Mouse (Mus musculus) heart, postnatal 4 days (tissue): ENCODE results near the gene Efcab14. TPM values are rescaled to one million over a fixed set of nuclear protein-coding genes. Genes with fewer than 3 reads are reported as not detected.

Experiments
- DNase-seq: peaks from one replicate; pipeline ENCODE4 v3.0.0; 2021
- total RNA-seq, 2 experiments: library from RNA; stranded (reverse); gene quantifications; 2 replicates each; pipeline ENCODE4 v1.2.3; 2021

The Efcab14 gene
- total RNA-seq = 10 to 100 TPM; 33.4 to 35.2 TPM

DNA sequence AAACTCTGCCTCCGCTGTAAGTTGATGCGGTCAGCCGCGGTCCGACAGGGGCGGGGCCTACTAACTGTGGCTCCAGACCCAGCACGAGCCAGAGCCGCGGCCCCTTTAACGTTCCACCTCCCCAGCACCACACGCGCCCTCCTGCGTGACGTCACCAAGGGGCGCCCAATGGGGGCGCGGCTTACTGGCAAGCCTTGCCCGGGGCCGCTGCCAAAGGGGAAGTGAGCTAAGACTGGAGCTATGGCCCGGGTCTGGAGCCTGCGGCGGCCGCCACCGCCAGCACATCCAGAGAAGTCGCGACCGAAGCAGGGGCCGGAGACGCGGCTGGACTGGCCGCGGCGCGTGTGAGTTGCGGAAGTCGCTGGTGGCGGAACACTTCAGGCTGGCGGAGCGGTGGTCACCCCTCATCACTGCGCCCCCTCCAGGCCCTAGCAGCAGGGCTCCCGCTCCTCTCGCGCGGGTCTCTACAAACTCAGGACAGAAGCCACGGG is at the start of gene Efcab14:
Gene Efcab14 (plus strand): TSS at position 194 of the 491 bp plus-strand sequence.
- peak; percentile 99 for DNase-seq

DNA sequence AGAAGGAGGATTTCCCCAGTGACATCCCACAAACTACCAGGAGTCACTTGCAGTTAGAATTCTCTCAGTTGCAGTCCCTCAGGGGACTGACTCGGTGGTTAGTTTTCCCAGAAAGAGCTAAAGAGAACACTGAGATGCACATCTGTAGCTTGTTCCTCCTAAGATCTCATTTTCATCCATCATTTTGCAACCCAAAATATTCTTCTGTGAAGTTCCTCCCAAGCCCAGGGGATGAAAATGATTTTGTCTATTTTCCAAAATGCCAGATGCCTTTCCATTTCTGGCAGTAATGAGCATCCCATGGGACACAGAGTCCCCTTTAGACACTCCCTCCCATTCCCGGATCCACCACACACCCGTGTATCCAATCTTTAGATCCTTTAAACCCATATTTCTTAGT is 36.1 kb upstream of the Efcab14 start:
- no peak for DNase-seq

GRCm38 (mm10) chr4:115703927-115704505 is 33.5 kb upstream of the Efcab14 start:
- DNase-seq = no peak

DNA sequence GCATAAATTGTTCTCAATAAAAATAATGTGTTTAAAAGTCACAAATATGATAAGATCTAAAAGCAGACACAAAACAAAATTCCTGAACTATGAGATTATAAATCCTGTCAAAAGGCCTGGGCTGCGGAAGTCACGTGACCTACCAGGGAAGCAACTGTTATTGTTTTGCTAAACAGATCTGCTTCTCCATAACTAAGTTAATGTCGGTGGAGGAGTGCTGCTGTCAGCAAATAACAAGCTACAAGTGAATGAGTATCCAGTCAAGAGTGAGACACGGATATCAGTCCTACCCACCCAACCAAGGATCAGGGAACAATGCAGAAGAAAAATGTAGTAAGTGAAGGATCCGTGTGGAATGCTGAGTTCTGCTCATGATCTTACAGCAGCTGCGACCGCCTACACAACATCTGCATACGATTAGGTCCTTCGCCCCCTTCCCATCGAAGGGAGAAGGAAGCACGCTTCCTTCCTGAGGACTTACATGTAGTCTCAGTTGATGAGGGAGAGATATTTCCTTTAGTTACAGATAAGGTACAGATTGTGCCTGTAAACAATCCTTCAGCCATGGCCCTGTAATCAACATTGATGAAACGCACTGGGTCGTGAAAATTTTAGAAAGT is 28.5 kb upstream of the Efcab14 start:
- DNase-seq = peak; percentile 24

DNA sequence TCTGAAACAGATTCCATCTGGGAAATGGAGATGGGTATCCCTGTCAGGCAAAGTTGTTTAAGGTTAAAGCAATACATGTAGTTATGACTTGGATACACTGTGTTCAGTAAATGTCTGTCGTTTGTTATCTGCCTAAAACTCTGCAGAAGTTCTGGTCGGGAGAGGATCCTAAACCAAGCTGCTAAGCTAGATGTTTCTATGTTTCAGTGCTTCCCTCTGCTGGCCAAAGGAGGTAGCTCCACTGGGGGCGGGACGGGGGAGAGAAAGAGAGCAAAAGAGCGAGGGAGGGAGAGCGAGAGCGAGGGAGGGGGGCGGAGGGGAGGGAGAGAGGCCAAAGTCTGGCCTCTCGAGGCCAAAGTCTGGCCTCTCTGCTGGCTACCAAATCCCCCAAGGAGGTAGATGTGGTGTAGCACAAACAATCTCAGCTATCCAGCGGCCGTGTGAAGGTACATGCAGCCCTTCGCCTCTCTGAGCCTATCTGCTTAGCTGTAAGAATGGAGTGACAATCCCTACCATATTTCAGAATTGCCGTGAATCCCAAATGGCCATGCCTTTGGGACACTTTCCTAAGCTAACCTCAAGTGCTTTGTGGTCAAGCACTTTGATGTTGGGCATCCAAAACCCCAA is 27.6 kb upstream of the Efcab14 start:
- DNase-seq = peak; percentile 94

- DNase-seq = peak; percentile 75
These were observed 8.8 kb upstream of the Efcab14 start for GRCm38 (mm10) chr4:115728721-115729120.

DNA sequence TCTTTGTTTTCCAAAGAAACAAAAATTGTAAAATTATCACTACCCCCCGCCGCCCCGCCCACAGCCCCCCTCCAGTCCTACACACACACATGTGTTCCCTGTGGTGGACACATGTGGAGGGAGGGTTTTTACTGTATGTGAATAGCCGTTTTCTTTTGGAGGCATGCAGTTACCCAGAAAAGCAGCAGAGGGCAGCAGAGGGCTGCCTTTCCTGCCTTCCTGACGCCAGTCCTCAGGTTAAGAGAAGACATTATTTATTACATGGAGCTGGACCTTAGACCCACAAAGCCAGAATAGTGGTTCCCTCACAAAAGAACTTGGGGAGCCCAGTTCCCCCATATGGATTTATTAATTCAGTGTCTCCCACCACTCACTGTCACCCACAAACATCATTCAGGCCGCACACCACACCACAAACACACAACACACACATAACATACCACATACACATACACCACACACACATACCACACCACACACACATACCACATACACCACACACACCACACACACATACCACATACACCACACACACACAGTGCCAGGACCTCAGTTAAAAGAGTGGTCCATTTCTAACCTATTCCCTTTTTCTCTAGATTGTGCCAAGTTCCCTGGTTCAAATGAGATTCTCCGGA is 5.8 kb upstream of the Efcab14 start:
- peak; percentile 79 for DNase-seq

DNA sequence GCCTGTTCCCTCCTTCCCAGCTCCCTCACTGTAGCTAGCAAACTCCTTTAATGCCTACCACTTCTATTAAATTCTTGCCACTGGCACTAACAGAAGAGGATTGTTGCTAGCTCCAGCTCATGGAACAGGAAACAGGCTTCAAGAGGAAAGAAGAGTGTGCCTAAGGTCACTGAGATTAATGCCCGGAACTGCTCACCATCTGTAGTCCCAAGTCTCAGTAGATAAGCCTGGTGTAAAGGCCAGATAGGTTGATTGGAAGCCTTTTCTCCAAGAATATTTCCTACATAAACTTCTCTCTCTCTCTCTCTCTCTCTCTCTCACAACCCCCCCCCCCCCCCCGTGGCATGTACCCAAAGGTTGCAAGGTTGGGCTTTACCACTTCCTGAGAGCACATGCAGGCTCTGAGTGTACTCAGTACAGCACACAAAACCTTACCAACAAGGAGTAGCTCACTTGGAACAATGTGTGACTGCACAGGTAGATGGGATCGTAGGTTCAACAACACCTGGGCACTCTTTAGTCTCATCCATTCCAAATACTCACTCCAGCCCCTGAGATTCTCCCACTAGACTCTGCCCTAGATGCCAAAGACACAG is 5.2 kb upstream of the Efcab14 start:
- DNase-seq = no peak

- DNase-seq = no peak
These were observed 3.8 kb upstream of the Efcab14 start for GRCm38 (mm10) chr4:115733746-115734145.

GRCm38 (mm10) chr4:115734867-115735266 is 2.7 kb upstream of the Efcab14 start:
- no peak for DNase-seq

DNA sequence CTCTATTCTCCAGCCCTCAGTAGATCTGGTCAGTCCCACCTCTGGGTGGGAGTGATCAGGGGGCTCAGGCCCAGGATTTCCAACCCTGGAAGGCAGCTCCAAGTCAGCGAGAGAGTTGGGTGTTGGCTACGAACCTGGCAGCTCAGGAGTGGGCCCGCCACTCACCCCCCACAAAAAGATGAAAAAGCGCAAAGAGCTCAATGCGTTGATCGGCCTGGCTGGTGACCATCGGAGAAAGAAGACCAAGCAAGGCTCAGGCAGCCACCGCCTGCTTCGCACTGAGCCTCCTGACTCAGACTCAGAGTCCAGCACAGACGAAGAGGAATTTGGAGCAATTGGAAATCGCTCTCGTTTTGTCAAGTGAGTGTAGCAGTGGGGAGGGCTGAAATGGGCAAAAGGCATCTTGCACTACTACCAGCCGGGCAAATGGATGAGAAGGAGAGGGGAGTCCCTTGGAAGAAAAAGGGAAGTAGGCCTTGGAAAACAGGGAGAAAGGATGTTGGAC is 989 bp downstream of the Efcab14 start:
- peak; percentile 5 for DNase-seq

GRCm38 (mm10) chr4:115742658-115743057 is 5.1 kb downstream of the Efcab14 start:
- DNase-seq = no peak

GRCm38 (mm10) chr4:115743096-115743495 is 5.6 kb downstream of the Efcab14 start:
- DNase-seq = no peak

- no peak for DNase-seq
These were observed 10.6 kb downstream of the Efcab14 start for GRCm38 (mm10) chr4:115748181-115748580.

- DNase-seq = no peak
These were observed 11.8 kb downstream of the Efcab14 start for GRCm38 (mm10) chr4:115749336-115749735.

- DNase-seq = no peak
These were observed 16.6 kb downstream of the Efcab14 start for GRCm38 (mm10) chr4:115754101-115754500.

DNA sequence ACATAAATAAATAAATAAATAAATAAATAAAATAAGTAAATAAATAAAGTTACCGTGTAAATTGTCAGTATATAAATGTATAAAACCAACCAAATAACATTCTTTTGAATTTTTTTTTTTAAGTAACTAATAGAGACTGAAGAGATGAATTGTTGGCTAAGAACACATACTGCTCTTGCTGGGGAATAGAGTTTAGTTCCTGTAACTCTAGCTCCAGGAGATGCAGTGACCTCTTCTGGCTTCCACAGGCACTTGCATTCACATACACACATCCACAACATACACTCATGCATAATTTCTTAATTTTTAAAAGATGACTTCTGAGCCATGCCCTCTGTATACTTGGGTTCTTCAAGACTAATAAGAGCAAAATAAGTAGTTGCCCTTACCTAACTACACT is 17.3 kb downstream of the Efcab14 start:
- no peak for DNase-seq

DNA sequence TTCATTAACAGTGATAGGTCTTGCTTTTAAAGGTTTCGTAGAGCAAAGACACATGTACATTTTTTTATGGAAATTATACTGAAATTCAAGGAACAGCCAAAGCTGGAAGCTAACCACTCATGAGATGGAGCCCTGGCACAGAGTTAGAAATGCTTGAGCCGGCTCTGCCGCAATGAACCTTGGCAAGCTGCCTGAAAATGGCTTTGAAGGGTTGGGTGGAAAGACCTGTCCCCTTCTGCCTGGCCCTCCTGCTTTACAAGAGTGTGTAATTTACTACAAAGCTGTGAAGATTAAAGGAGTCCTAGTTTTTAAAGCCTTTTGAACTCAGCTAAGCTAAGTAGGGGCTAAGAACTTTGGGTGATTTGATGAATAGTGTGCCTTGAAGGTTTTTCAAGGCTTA is 23.7 kb downstream of the Efcab14 start:
- DNase-seq = peak; percentile 68

DNA sequence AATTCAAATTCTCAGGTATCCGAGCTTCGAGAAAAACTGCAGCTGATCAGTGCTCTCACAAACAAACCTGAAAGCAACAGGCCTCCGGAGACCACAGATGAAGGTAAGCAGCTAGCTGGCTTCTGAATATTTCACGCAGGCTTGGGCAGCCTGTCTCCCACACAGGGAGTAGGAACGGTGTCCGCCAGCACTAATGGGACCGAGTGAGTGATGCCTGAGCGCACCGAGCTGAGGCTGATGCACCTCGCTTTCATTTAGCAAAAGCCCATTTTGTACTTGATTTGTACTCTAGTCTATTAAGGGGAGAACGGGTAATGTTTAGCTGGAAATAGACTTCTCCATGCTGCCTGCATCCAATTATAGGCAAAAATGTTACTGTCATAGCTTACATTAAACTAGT is 27.0 kb downstream of the Efcab14 start:
- no peak for DNase-seq

DNA sequence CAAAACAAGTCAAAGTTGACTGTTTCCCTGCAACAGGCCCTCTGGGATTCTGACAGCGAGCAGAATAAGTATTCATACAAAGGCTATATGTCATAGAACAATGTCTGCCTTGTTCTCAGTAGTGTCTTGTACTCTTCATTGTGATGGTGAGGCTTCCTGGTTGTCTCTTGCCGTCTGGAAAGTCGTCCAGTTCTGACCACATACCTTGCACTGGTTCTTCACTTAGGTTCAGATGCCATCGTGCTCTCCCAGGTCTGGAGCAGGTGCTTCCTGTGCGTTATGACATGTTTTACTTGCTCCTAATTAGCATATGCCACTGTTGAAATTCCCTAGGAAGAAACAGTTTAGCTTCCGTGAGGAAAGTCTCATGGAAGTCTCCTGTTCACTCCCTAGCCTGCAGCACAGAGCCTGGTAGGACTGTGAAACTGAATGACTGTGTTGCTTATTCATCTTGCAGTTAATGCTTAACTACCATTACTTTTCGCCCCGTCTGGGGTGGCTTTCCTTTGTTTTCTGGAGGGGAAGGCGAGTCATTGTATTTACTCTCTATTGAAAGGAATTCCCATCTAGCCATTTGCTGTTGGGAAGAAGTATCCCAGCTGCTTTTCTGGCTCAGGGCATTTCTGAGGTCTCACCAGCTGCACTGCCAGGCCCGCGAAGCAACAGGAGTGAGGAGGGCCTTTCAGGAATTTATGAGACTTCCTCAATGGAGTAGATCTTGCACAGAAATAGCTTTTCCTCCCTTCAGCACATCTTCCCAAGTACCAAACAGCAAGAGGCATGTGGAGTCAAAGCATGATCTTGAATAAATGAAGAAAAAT is 30.3 kb downstream of the Efcab14 start:
- no peak for DNase-seq

DNA sequence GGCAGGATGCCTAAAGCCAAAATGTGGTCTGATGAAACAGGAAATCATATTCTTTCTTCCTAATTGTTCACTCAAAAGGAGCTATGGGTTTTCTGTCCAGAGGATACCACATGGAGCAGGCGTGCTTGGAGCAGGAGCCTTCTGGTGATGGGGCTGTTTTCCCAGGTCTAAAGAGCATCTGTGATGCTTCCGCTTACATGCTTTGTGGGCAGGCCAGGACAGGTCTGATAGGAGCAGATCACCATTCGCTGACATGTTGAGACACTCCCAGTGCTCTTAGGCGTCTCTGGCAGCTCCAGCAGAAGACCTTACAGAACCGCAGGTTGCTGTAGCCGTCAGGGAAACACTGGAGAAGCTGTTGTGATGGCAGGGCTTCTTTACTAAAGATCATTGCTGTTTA is 37.5 kb downstream of the Efcab14 start:
- no peak for DNase-seq

DNA sequence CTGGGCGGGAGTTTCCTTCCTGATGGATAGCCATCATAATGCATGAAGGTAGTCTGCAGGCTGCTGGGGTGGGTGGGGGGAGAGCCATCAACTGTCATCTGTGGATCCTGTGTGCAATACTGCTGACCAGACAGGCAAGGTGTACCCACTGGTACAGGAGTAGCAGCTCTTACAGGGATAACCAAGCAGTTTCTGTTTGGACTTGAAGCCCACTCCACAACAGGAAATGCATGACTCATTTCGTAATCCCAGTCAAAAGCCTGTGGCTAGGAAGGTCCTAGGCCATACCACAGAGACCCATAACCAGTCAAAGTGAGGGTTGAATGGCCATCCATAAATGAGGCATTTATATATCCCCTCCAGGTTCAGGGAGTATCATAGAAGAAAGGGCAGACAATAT is 40.1 kb downstream of the Efcab14 start:
- no peak for DNase-seq
